ENCODE assay signal across 9 mouse cellular contexts in genomic region chr1:182585162-182585840, GRCm38 (mm10). TPM values are rescaled to one million over a fixed set of nuclear protein-coding genes. Genes with fewer than 3 reads are reported as not detected.
A peak's percentile ranks its signal among the peaks of the same experiment; 100 is the strongest.
DNase-seq lines count a peak whose midpoint lies in the region; ATAC-seq lines count a peak whose summit lies in the region.
"Had no signal": no experiment of that assay in that cellular context is flagged by ENCODE, and none has a peak within 500 bp of the region (broad histone marks: within the 10 kb centered on the region; RNA-seq: fewer than 3 reads in every experiment).

No protein-coding gene starts in this region.

- 16% methylated on average over 16 of the region's 16 CpGs for WGBS in heart, embryonic 12.5 days
- WGBS in forebrain, embryonic 11.5 days: 21% methylated on average over 16 of the region's 16 CpGs
- WGBS in liver, embryonic 11.5 days: 17% methylated on average over 16 of the region's 16 CpGs
- WGBS in neural tube, embryonic 15.5 days: 24% methylated on average over 16 of the region's 16 CpGs

- H3K27me3 ChIP-seq in heart, embryonic 12.5 days (replicated peaks): no peaks in the 10 kb centered on the region
- peaks cover 4% of the 10 kb centered on the region; the same call in 1 of the 2 replicates for H3K27me3 ChIP-seq in forebrain, embryonic 11.5 days (ENCODE audit: control insufficient read depth, insufficient read depth, low read length)
- peaks cover 11% of the 10 kb centered on the region; the same call in 1 of the 2 replicates for H3K27me3 ChIP-seq in liver, embryonic 11.5 days (replicated peaks; ENCODE audit: control insufficient read depth, insufficient read depth, low read length)
- peaks cover 3% of the 10 kb centered on the region; the same call in 1 of the 2 replicates for H3K27me3 ChIP-seq in neural tube, embryonic 15.5 days (replicated peaks)

- H3K4me2 ChIP-seq in heart, embryonic 12.5 days: peak overlapping the region; percentile 71
- H3K4me2 ChIP-seq in forebrain, embryonic 11.5 days (ENCODE audit: low read depth, low read length, severe bottlenecking): peak overlapping the region; percentile 37
- peak overlapping the region; percentile 49 for H3K4me2 ChIP-seq in liver, embryonic 11.5 days
- peak overlapping the region; percentile 47 for H3K4me2 ChIP-seq in neural tube, embryonic 15.5 days

- H3K9ac ChIP-seq in heart, embryonic 12.5 days: peak overlapping the region; percentile 46; the same call in 1 of the 2 replicates
- H3K9ac ChIP-seq in forebrain, embryonic 11.5 days (ENCODE audit: low read length): no peak overlapping the region
- no peak overlapping the region for H3K9ac ChIP-seq in liver, embryonic 11.5 days (ENCODE audit: low read depth, low read length)
- H3K9ac ChIP-seq in neural tube, embryonic 15.5 days (replicated peaks): no peak overlapping the region

- no peaks in the 10 kb centered on the region for H3K9me3 ChIP-seq in heart, embryonic 12.5 days (replicated peaks)
- H3K9me3 ChIP-seq in forebrain, embryonic 11.5 days (ENCODE audit: control insufficient read depth, low read length): no peaks in the 10 kb centered on the region
- no peaks in the 10 kb centered on the region for H3K9me3 ChIP-seq in liver, embryonic 11.5 days (ENCODE audit: control insufficient read depth, low read length)
- no peaks in the 10 kb centered on the region for H3K9me3 ChIP-seq in neural tube, embryonic 15.5 days (replicated peaks)

- intact Hi-C loops in heart, postnatal 10 days (cut with DNase I): no loop called here

- no peak for DNase-seq in heart, postnatal 10 days
- no peak for DNase-seq in forebrain, embryonic 11.5 days (ENCODE audit: low spot score)
- DNase-seq in liver, embryonic 11.5 days (ENCODE audit: low spot score): no peak
- no peak for DNase-seq in left cerebral cortex, adult 11 months (ENCODE audit: low spot score)
- DNase-seq in gastrocnemius, adult 18-20 months (ENCODE audit: low spot score): no peak
- no peak for DNase-seq in urinary bladder, postnatal 10 days (ENCODE audit: low spot score)

- ATAC-seq in heart, embryonic 12.5 days (ENCODE audit: insufficient number of reproducible peaks, low FRiP score): 0 out of 2 replicates have a peak, but pooled peaks have one; percentile 11
- ATAC-seq in forebrain, embryonic 11.5 days (replicated peaks; ENCODE audit: low FRiP score): no peak
- no peak for ATAC-seq in liver, embryonic 11.5 days (replicated peaks; ENCODE audit: low FRiP score)
- ATAC-seq in neural tube, embryonic 15.5 days (ENCODE audit: low FRiP score): no peak

- H3K4me1 ChIP-seq in heart, embryonic 12.5 days (replicated peaks): peaks cover 15% of the 10 kb centered on the region
- no peaks in the 10 kb centered on the region for H3K4me1 ChIP-seq in forebrain, embryonic 11.5 days (replicated peaks; ENCODE audit: control insufficient read depth, insufficient read depth, low read length)
- H3K4me1 ChIP-seq in liver, embryonic 11.5 days (replicated peaks; ENCODE audit: control insufficient read depth, insufficient read depth, low read length): peaks cover 4% of the 10 kb centered on the region; the same call in 1 of the 2 replicates
- H3K4me1 ChIP-seq in neural tube, embryonic 15.5 days: peaks cover 5% of the 10 kb centered on the region

- H3K4me3 ChIP-seq in heart, embryonic 12.5 days: peak overlapping the region; percentile 33
- 0 out of 2 replicates have a peak overlapping the region, but pooled peaks have one; percentile 2 for H3K4me3 ChIP-seq in forebrain, embryonic 11.5 days (ENCODE audit: low read depth, low read length)
- 0 out of 2 replicates have a peak overlapping the region, but pooled peaks have one; percentile 14 for H3K4me3 ChIP-seq in liver, embryonic 11.5 days (ENCODE audit: low read depth, low read length)
- H3K4me3 ChIP-seq in neural tube, embryonic 15.5 days (replicated peaks): peak overlapping the region; percentile 10; the same call in 1 of the 2 replicates

- H3K27ac ChIP-seq in heart, embryonic 12.5 days (ENCODE audit: poor library complexity, severe bottlenecking): no peak overlapping the region
- H3K27ac ChIP-seq in forebrain, embryonic 11.5 days (ENCODE audit: low read depth, low read length): no peak overlapping the region
- no peak overlapping the region for H3K27ac ChIP-seq in liver, embryonic 11.5 days (ENCODE audit: low read depth, low read length)
- no peak overlapping the region for H3K27ac ChIP-seq in neural tube, embryonic 15.5 days (replicated peaks)

- no peaks in the 10 kb centered on the region for H3K36me3 ChIP-seq in heart, embryonic 12.5 days
- H3K36me3 ChIP-seq in forebrain, embryonic 11.5 days (ENCODE audit: control insufficient read depth, insufficient read depth, low read length): no peaks in the 10 kb centered on the region
- H3K36me3 ChIP-seq in liver, embryonic 11.5 days (ENCODE audit: control insufficient read depth, insufficient read depth, low read length): no peaks in the 10 kb centered on the region
- no peaks in the 10 kb centered on the region for H3K36me3 ChIP-seq in neural tube, embryonic 15.5 days

RNA-seq across cellular contexts. Expression of gene Capn8, which starts 20.5 kb away (rescaled TPM):
- polyA plus RNA-seq in heart, embryonic 12.5 days (2016; fragmentation: Nextera tagmentation; extraction: Ambion mirVana): not detected in 2 replicates
- not detected for total RNA-seq in heart, postnatal 10 days (2021)
- polyA plus RNA-seq in forebrain, embryonic 11.5 days (2014; fragmentation: Nextera tagmentation; extraction: Ambion mirVana): 0.08 TPM in 1 of 2 replicates, not detected in the other
- not detected in 2 replicates for polyA plus RNA-seq in liver, embryonic 11.5 days (2014; fragmentation: Nextera tagmentation; extraction: Ambion mirVana)
- polyA plus RNA-seq in neural tube, embryonic 15.5 days (2015; fragmentation: Nextera tagmentation; extraction: Ambion mirVana): 0.08 and 0.28 TPM in 2 replicates
- total RNA-seq in gastrocnemius, adult 18-20 months (2021): not detected
- total RNA-seq: neutrophil, adult 5-6 weeks had no signal
